Mouse (Mus musculus): ENCODE data around the gene Cdk6.

GRCm38 (mm10) chr5:3491883-3492282 is 150.6 kb downstream of the Cdk6 start:
- TF ChIP-seq POLR2A (IDR thresholded peaks at IDR 0.05; ENCODE audit: control insufficient read depth, extremely low read depth, insufficient read depth, low read length, poor library complexity) (no peak), CTCF (IDR thresholded peaks at IDR 0.05; ENCODE audit: borderline replicate concordance, control insufficient read depth, extremely low read depth, insufficient read depth, low read length, poor library complexity) (no peak)

All from thymus, adult 2 months (tissue).